Mouse (Mus musculus): ENCODE data around the gene Tnfsf11.

The Tnfsf11 gene

GRCm38 (mm10) chr14:78287906-78288800 lies 19.7 kb downstream of the Tnfsf11 start:
- peak; percentile 64 for DNase-seq (ENCODE audit: low spot score)

GRCm38 (mm10) chr14:78286011-78286548 lies 21.8 kb downstream of the Tnfsf11 start:
- no peak for DNase-seq (ENCODE audit: low spot score)

DNA sequence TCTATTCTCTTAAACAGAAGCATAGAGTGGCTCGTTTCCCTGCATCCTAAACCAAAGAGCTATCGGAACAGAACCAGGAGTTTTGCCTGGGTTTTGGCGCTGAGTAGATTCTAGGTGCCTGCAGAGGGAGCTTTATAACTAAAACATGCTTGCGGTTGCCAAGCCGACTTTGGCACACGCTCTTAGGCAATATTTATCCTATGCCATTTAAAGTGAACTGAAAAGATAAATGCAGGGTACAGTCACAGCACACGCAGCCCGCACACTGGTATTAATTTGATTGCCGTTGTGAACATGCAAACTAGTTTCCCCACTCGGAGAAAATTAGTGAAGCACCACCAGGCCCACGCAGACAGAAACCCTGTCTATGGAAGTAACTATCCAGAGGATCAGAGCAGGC lies 25.4 kb downstream of the Tnfsf11 start:
- DNase-seq (ENCODE audit: low spot score) = no peak

DNA sequence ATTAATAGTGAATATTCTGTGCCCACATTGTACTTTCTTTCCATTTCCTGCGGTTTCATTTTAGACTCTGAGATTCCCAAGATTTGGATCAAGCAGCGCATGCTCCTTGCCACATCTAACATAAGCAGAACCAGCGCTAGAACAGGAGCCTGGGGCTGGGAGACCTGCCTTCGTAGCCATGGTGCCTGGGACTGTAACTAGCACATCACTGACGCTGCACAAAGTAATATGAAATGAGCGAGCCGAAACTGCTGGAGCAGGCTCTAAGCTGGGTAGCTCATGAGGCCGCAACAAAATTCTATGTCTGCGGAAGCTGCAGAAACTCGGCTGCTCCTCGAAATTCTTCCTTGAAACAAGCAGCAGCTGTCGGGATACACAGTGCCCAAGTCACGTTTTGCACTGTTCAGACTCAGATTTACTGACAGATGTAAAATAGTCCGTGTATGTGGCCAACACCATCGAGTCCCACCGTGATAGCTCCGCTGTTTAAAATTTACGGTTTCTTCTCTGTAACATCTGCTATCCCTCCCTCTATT lies 31.4 kb downstream of the Tnfsf11 start:
- no peak for DNase-seq (ENCODE audit: low spot score)

DNA sequence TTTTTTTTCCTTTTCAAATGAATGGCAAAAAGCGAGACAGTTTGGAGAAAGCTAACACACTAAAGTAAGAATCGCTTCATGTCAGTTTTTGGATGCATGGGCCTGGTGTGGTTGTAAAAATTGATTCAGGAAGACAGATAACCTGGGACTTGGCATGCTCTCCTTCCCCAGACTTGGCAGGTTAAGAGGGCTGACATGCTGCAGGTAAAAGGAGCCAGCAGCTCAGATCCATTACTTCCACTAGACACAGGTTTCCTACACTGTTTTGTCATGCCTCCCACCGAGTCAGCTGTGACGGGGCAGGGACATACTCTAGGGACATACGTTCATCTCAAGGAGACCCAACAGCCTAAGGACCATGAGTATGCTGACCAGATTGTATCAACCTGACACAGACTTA lies 33.0 kb downstream of the Tnfsf11 start:
- DNase-seq (ENCODE audit: low spot score) = peak; percentile 23

DNA sequence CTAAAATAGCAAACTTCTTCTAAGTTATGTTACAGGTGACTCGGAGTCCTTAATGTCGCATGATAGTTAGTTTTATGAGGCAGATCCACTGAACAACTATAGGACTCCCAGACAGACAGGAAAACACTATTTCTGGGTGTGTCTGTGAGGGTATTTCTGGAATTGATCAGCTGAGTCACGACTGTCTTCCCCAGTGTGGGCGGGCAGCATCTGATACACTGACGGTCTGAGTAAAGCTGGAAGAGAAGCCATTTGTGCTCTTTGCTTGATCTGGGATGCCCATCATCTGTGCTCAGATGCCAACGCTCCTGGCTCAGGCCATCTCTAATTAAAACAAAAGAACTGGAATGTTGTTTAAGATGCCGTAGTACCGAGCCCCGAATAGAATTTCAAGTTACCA lies 33.7 kb downstream of the Tnfsf11 start:
- peak; percentile 8 for DNase-seq (ENCODE audit: low spot score)

DNA sequence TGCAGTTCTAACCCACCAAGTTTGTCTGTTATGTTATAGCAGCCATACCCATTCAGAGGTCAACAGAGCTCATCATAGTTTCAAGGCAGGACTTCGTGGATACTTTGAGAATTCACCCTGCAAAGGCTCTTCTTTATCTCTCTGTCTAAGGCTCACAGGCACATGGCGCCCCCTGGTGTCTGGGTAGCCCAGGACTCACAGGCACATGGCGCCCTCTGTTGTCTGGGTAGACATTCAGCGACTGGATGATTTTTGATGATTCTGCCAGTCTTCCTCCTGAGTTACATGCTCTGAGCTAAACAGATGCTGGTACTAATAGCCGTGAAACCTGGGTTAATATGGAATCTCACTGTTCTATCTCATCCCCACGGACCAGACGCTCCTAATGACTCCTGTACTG lies 34.3 kb downstream of the Tnfsf11 start:
- DNase-seq (ENCODE audit: low spot score) = peak; percentile 75

GRCm38 (mm10) chr14:78264876-78265275 lies 43.0 kb downstream of the Tnfsf11 start:
- no peak for DNase-seq (ENCODE audit: low spot score)

DNA sequence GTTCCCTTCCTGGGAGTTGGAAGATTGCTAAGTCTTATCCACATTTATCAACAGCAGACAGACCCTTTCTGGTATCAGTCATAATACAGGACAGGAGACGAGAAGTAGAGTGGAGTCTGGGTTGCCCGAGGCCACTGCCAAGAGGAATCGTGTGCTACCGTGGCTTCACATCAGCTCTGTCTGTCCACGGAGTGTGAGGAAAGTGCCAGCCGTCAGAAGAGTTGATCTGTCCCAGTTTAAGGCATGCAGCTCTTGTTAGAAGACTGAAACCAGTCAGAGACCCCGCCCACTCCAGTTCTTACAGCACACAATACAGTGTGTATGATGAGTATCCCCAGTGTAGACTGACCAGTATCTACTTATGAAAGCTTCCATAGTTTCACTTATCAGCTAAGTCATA lies 45.2 kb downstream of the Tnfsf11 start:
- DNase-seq (ENCODE audit: low spot score) = no peak

- no peak for DNase-seq (ENCODE audit: low spot score)
Measured at GRCm38 (mm10) chr14:78261246-78261645, 46.6 kb downstream of the Tnfsf11 start.

DNA sequence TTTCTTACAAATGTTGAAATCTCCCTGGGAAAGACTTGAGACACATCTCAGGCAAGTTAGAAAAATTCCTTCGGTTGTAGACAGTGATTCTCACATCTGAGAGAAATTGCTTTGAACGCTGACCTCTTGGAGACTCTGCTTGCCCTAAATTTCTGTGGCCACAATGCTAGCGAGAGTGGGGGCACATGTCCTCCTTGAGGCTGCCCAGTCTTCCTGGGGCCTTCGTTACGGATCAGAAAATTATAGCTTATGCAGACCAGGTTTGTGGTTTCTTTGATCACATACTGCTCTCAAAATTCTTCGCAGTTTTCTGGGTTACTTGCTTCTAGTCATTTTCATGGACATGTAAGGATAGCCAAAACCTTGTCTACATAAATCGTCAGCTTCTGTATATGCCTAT lies 53.8 kb downstream of the Tnfsf11 start:
- no peak for DNase-seq (ENCODE audit: low spot score)

- no peak for DNase-seq (ENCODE audit: low spot score)
Measured at GRCm38 (mm10) chr14:78246601-78247000, 61.2 kb downstream of the Tnfsf11 start.

DNA sequence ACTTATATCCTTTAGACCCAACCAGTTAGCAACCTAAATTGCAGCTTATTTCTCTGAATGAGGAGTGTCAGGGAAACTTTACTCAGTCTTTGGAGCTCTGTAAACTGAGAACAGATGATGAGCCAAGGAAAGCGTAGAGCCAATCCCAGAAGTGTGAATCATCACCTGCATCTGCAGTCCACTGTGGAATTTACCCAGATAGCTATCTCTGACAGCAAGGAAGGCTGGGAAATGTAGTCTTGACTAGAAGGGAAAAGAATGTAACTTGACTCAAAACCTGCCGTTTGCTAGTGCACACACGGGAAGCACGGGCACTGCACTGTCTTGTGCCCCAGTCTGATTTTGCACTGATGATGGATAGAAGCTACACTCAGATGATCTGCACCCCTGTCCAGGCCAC lies 63.0 kb downstream of the Tnfsf11 start:
- no peak for DNase-seq (ENCODE audit: low spot score)

DNA sequence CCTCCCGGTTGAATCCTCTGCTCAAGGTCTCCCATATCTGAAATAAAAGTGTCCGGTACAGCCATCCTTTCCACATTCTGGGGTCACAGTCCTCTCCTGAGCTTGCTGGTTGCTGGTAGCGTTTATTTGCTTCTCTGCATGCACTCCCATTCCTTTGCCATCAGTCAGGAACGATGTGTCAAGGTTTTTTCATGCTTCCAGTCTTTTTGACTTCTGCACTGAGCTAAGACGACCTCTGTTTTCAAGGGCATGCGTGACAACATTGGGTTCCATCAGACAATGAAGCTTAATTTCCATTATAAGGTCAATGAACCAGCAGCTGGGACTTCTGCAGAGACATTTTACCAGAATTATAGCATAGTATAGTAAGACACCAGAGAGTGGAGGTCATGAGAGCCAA lies 68.5 kb downstream of the Tnfsf11 start:
- no peak for DNase-seq (ENCODE audit: low spot score)

GRCm38 (mm10) chr14:78237238-78237637 lies 70.6 kb downstream of the Tnfsf11 start:
- peak; percentile 42 for DNase-seq (ENCODE audit: low spot score)

- peak; percentile 51 for DNase-seq (ENCODE audit: low spot score)
Measured at GRCm38 (mm10) chr14:78236144-78236543, 71.7 kb downstream of the Tnfsf11 start.

DNA sequence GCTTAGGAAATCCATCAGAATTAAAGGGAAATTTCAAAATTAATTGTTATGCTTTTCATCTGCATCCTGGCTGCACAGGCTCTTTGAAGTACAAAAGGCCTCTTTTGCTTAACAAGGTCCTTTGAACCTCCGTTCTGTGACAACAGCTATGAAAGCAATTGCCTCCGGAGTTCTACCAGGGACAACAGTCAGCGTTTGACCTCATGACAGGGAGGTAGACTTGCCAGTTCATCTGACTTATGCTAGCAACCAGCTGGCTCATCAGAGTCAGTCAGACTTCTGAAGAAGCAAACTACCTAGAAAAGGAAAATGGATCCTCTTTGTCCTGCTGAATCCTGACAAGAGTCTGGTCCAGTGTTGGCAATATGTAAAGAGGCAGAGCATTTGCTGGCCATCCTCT lies 72.5 kb downstream of the Tnfsf11 start:
- DNase-seq (ENCODE audit: low spot score) = no peak

DNA sequence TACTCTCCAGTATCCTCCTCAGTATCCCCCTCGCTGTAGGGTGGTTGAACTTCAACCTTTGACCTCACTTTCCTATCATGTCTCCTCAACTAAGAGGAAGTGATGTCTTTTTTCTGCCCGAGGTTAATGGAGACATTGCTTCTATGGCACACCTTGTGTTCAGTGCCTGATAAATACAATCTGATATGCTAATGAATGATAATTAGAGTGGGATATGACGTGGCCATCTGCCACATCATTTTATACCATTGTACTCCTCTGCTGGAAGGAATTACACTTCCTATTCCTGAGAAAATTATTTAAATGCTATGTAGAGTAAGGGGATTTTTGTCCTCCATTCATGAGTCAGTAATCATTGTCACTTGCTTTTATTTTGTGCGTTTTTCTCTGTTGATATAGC lies 78.8 kb downstream of the Tnfsf11 start:
- DNase-seq (ENCODE audit: low spot score) = no peak

Data from testis, postnatal 10 days (tissue).